Mouse (Mus musculus): ENCODE results near the gene Pde4b.

DNA sequence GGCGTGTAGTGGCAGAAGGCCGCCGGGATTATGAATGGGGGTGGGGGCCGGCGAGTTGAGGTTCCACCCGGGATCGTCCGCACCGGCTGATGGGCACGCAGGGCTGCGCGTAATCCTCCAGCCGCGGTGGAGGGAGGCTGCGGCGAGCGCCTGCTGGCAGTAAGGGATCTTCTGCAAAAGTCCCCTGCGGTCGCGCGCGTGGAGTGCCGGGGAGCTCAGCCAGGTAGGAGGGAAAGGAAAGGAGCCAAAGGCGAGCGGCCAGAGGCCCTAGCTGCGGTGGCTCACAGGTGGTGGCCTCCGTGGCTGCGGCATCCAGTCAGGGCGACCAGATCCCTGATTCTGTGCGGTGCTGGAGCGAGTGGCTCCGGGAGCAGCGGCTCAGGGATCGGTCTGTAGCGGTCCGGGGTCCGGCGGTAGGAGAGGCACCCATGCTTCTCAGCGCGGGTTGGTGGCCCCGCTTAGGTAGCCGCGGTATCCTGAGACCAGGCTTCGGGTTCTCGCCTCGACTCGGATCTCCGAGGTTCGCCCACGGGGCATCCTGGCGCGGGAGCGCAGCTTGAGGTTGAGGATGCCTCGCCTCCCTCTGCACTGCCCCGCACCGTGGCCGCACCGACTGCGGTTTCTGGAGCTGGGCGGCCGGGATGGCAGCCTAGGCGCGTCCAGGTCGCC is 357 bp downstream of the Pde4b start:
- TF ChIP-seq EP300 (IDR thresholded peaks at IDR 0.05; ENCODE audit: insufficient read depth, low read depth, low read length): no peak
- no peak for TF ChIP-seq CTCF (IDR thresholded peaks at IDR 0.05; ENCODE audit: low read depth, low read length)
- no peak for TF ChIP-seq POLR2A (IDR thresholded peaks at IDR 0.05; ENCODE audit: insufficient read depth, low read length)

Measured in ES-Bruce4 (cell line).